Mouse (Mus musculus) liver, embryonic 13.5 days (tissue): ENCODE results near the gene Trmt1. TPM values are rescaled to one million over a fixed set of nuclear protein-coding genes. Genes with fewer than 3 reads are reported as not detected.

Experiments
- ATAC-seq: fragments of 200-750 bp; cut with Nextera tagmentation; 2 replicates; pipeline ENCODE4 v1.8.0; 2017; ENCODE audit warnings: low read depth, mild to moderate bottlenecking, moderate number of reproducible peaks, moderate library complexity
- DNase-seq: peaks from one replicate; pipeline ENCODE4 v3.0.0; 2022
- H3K27ac ChIP-seq: fragments of 300-500 bp; sonication (generic); 2 replicates; pipeline ENCODE4 v1.5.1; 2015; ENCODE audit warnings: moderate library complexity, mild to moderate bottlenecking, inconsistent platforms
- H3K27me3 ChIP-seq: fragments of 300-500 bp; sonication (generic); 2 replicates; pipeline ENCODE4 v1.6.1; 2015; ENCODE audit warnings: mild to moderate bottlenecking, inconsistent platforms
- H3K36me3 ChIP-seq: fragments of 300-500 bp; sonication (generic); 2 replicates; pipeline ENCODE4 v1.6.1; 2015; ENCODE audit warnings: mild to moderate bottlenecking, inconsistent platforms
- H3K4me1 ChIP-seq: fragments of 300-500 bp; sonication (generic); replicated peaks from 2 replicates; pipeline ENCODE4 v1.6.1; 2015; ENCODE audit warnings: inconsistent platforms
- H3K4me2 ChIP-seq: fragments of 300-500 bp; sonication (generic); 2 replicates; pipeline ENCODE4 v1.6.1; 2015; ENCODE audit warnings: inconsistent platforms, mild to moderate bottlenecking, moderate library complexity
- H3K4me3 ChIP-seq: fragments of 300-500 bp; sonication (generic); replicated peaks from 2 replicates; pipeline ENCODE4 v1.5.1; 2015; ENCODE audit warnings: mild to moderate bottlenecking, inconsistent platforms
- H3K9ac ChIP-seq: fragments of 300-500 bp; sonication (generic); 2 replicates; pipeline ENCODE4 v1.6.1; 2015; ENCODE audit warnings: mild to moderate bottlenecking, inconsistent platforms
- H3K9me3 ChIP-seq: fragments of 300-500 bp; sonication (generic); replicated peaks from 2 replicates; pipeline ENCODE4 v1.6.1; 2016; ENCODE audit warnings: inconsistent platforms
- WGBS: fragments of 180-500 bp; shearing (Covaris S2); methylation state at CpG from one replicate; pipeline ENCODE4 v1.1.7; 2015; ENCODE audit not compliant: insufficient replicate concordance; 5-methylcytosine and 5-hydroxymethylcytosine counted together
- polyA plus RNA-seq: library from polyadenylated mRNA; unstranded; fragments of >200 nt; fragmentation: Nextera tagmentation; extraction: Ambion mirVana; gene quantifications from 2 replicates; pipeline ENCODE4 v1.2.1, GENCODE M21; 2015

Gene Trmt1
- polyA plus RNA-seq = 45.9 and 46.8 TPM in 2 replicates

- Histone ChIP-seq H3K36me3 (peaks cover 32% of the 10 kb centered on the region), H3K4me2 (peak within 1 kb of the TSS; percentile 94), H3K27me3 (no peaks in the 10 kb centered on the region), H3K4me3 (peak within 1 kb of the TSS; percentile 99), H3K27ac (peak within 1 kb of the TSS; percentile 96), H3K4me1 (peaks cover 87% of the 10 kb centered on the region), H3K9me3 (no peaks in the 10 kb centered on the region), H3K9ac (peak within 1 kb of the TSS; percentile 100)
- WGBS = 7% methylated on average over 20 of the region's 20 CpGs
- peak; percentile 3; the same call in 1 of the 2 replicates for ATAC-seq
- DNase-seq = peak; percentile 61
These were observed at the start of gene Trmt1 for GRCm38 (mm10) chr8:84686191-84687002. Gene Trmt1, plus strand, starts transcription at chr8:84686307.

DNA sequence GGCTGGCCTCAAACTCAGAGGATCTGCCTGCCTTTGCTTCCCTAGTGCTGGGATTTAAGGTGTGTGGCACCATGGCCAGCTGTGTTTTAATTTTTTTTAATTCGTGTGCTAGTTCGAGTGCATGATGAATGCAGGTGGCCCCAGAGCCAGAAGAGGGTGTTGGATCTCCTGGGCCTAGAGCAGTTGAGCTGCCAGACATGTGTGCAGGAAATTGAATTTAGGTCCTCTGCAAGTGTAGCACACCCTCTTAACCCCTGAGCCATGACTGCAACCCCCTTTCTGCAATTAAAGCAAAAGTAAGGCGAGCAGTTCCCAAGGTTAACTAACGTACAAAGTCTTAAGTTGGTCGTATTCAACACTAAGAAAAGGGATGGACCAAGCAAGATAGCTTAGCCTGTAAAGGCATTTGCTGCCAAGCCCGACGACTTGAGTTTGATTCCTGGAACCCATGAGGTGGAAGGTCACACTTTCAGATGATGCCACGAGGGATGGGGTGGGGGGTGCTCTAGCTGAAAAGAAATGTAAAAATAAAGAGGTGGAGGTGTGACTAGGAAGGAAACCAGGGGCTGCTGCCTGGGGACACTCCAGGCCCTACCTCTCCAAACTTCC lies 48.1 kb upstream of the Trmt1 start:
- 47% methylated on average over 8 of the region's 8 CpGs for WGBS
- Histone ChIP-seq H3K4me1 (peaks cover 25% of the 10 kb centered on the region), H3K4me3 (peak overlapping the region; percentile 69), H3K4me2 (peak overlapping the region; percentile 88), H3K9ac (peak overlapping the region; percentile 77), H3K9me3 (no peaks in the 10 kb centered on the region), H3K27ac (no peak overlapping the region), H3K36me3 (no peaks in the 10 kb centered on the region), H3K27me3 (peaks cover 22% of the 10 kb centered on the region)
- DNase-seq = no peak
- ATAC-seq = no peak

- Histone ChIP-seq H3K4me3 (peak overlapping the region; percentile 69), H3K4me1 (peaks cover 25% of the 10 kb centered on the region), H3K4me2 (peak overlapping the region; percentile 88), H3K27ac (peak overlapping the region; percentile 64), H3K9ac (peak overlapping the region; percentile 77), H3K27me3 (peaks cover 22% of the 10 kb centered on the region), H3K36me3 (no peaks in the 10 kb centered on the region), H3K9me3 (no peaks in the 10 kb centered on the region)
- no peak for DNase-seq
- ATAC-seq = peak; percentile 2
- 1% methylated on average over 42 of the region's 52 CpGs for WGBS
These were observed 47.4 kb upstream of the Trmt1 start for GRCm38 (mm10) chr8:84638555-84639161.

GRCm38 (mm10) chr8:84639162-84640009 lies 46.7 kb upstream of the Trmt1 start:
- Histone ChIP-seq H3K27ac (peak overlapping the region; percentile 64), H3K4me3 (peak overlapping the region; percentile 69), H3K4me2 (peak overlapping the region; percentile 88), H3K9me3 (no peaks in the 10 kb centered on the region), H3K36me3 (no peaks in the 10 kb centered on the region), H3K27me3 (peaks cover 22% of the 10 kb centered on the region), H3K9ac (peak overlapping the region; percentile 77), H3K4me1 (peaks cover 25% of the 10 kb centered on the region)
- DNase-seq (peak; percentile 92), ATAC-seq (peak; percentile 97)
- under 1% methylated on average over 65 of the region's 106 CpGs for WGBS

- no peak overlapping the region for H3K27ac ChIP-seq
- peaks cover 25% of the 10 kb centered on the region for H3K4me1 ChIP-seq
- no peaks in the 10 kb centered on the region for H3K9me3 ChIP-seq
- 43% methylated on average over 9 of the region's 9 CpGs for WGBS
- peak overlapping the region; percentile 68 for H3K4me3 ChIP-seq
- peak overlapping the region; percentile 73 for H3K9ac ChIP-seq
- DNase-seq (no peak), ATAC-seq (no peak)
- H3K27me3 ChIP-seq = peaks cover 22% of the 10 kb centered on the region
- H3K36me3 ChIP-seq = no peaks in the 10 kb centered on the region
- H3K4me2 ChIP-seq = peak overlapping the region; percentile 72
These were observed 46.0 kb upstream of the Trmt1 start for GRCm38 (mm10) chr8:84640010-84640588.

DNA sequence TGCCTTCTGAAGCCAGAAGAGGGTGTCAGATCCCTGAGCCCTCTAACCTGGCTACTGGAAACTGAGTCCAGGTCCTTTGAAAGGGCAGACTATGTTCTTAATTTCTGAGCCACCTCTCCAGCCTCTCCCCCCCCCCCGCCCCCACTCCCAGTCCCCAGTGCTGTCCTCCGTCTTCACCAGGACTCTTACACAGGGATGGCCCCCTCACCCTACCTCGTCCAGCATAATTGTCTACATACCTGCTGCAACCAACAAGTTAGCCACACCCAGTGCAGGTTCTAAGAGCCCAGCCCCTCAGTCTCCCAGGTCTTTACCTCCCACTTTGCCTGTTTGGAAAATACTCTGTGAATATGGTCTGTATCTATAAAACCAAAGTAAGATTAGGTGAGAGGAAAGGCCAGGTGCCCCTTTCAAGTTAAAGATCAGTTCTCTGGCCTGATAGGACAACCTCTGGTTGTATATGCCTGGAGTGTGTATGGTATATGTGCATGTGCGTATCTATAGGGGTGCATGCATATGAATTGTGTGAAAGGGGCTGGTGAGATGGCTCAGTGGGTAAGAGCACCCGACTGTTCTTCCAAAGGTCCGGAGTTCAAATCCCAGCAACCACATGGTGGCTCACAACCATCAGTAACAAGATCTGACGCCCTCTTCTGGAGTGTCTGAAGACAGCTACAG lies 45.4 kb upstream of the Trmt1 start:
- DNase-seq (no peak), ATAC-seq (no peak)
- no peak overlapping the region for H3K9ac ChIP-seq
- 66% methylated on average over 7 of the region's 7 CpGs for WGBS
- H3K36me3 ChIP-seq = no peaks in the 10 kb centered on the region
- no peak overlapping the region for H3K4me2 ChIP-seq
- H3K27ac ChIP-seq = no peak overlapping the region
- peaks cover 25% of the 10 kb centered on the region for H3K4me1 ChIP-seq
- no peaks in the 10 kb centered on the region for H3K9me3 ChIP-seq
- peaks cover 22% of the 10 kb centered on the region for H3K27me3 ChIP-seq
- H3K4me3 ChIP-seq = no peak overlapping the region

DNA sequence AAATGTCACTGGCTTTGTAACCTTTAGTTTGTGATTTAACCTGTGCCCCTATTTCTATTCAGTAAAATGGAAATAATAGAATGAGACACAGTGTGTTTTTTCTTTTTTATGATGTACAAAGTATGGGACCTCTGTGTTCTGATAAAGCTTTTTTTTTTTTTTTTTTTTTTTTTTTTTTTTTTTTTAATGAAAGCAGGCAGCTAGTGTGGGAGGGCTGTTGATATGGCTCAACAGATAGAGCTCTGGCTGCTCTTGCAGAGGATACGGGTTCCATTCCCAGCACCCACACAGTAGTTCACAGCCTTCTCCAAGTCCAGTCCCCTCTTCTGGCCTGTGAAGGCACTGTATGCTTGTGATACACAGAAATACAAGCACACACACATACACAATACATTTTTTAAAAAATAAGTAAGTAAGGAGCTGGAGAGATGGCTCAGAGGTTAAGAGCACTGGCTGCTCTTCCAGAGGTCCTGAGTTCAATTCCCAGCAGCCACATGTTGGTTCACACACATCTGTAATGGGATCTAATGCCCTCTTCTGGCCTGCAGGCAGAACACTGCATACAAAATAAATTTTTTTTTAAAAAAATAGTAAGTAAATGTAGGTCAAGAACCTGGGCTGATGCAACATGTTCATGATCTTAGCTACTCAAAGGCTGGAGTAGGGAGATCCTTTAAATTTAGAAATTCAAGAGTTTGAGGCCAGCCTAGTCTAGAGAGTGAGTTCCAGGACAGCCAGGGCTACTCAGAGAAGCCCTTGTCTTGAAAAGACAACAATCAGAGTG lies 44.3 kb upstream of the Trmt1 start:
- H3K4me1 ChIP-seq = peaks cover 27% of the 10 kb centered on the region
- no peak overlapping the region for H3K4me3 ChIP-seq

GRCm38 (mm10) chr8:84643019-84643418 lies 43.1 kb upstream of the Trmt1 start:
- H3K4me2 ChIP-seq = no peak overlapping the region
- 67% methylated on average over 5 of the region's 5 CpGs for WGBS
- H3K9me3 ChIP-seq = no peaks in the 10 kb centered on the region
- H3K36me3 ChIP-seq = no peaks in the 10 kb centered on the region
- no peak overlapping the region for H3K27ac ChIP-seq
- no peak overlapping the region for H3K4me3 ChIP-seq
- no peak for ATAC-seq
- peaks cover 37% of the 10 kb centered on the region for H3K4me1 ChIP-seq
- no peak overlapping the region for H3K9ac ChIP-seq
- DNase-seq = no peak
- H3K27me3 ChIP-seq = peaks cover 6% of the 10 kb centered on the region

More for the DNA sequence above, 44.3 kb upstream of the Trmt1 start:
- no peak overlapping the region for H3K27ac ChIP-seq
- H3K27me3 ChIP-seq = peaks cover 16% of the 10 kb centered on the region
- no peaks in the 10 kb centered on the region for H3K9me3 ChIP-seq
- H3K9ac ChIP-seq = no peak overlapping the region
- ATAC-seq (no peak), DNase-seq (no peak)
- no peaks in the 10 kb centered on the region for H3K36me3 ChIP-seq
- no peak overlapping the region for H3K4me2 ChIP-seq
- WGBS = 16% methylated on average over 1 of the region's 1 CpGs

- Histone ChIP-seq H3K27ac (no peak overlapping the region), H3K36me3 (no peaks in the 10 kb centered on the region), H3K27me3 (no peaks in the 10 kb centered on the region), H3K9me3 (no peaks in the 10 kb centered on the region), H3K9ac (no peak overlapping the region), H3K4me1 (peaks cover 22% of the 10 kb centered on the region), H3K4me2 (peak overlapping the region; percentile 65), H3K4me3 (no peak overlapping the region)
- 52% methylated on average over 6 of the region's 6 CpGs for WGBS
- 0 out of 2 replicates have a peak, but pooled peaks have one; percentile 7 for ATAC-seq
- no peak for DNase-seq
These were observed 39.3 kb upstream of the Trmt1 start for GRCm38 (mm10) chr8:84646800-84647199.
